Mouse (Mus musculus): ENCODE measurements at regions not wholly inside any gene's neighbourhood (a gene's known extent, or its start where the extent isn't known, plus 50 kb on each side); places are given as distances from the start of the nearest gene placed in this dataset.
"Not testable (repeated sequence)": the region's sequence is repeated elsewhere in the genome, so short reads cannot be mapped to it uniquely, and the experiment has no call there.

DNA sequence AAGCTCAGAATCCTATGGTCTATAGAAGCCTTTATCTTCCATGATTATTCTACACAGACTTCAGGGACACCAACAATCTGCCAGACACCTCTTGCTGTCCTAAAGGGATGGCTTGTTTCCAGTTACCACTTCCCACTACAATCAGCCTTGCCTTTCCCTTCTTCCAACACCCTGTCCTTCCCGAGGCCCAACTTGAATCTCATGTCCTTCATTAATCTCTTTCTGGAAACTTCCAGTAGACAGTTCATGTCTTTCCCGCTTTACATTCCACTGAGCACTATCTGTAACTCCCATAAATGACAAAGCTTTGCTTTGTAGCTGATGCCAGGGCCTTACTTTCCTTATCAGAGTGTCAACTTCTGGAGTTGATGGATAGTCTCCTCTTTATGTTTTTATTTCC, 138.5 kb downstream of the Rdh14 start:
- WGBS = 78% methylated on average over 2 of the region's 2 CpGs
- H3K4me1 ChIP-seq = no peaks in the 10 kb centered on the region
- no peak overlapping the region for H3K27ac ChIP-seq
- no peaks in the 10 kb centered on the region for H3K27me3 ChIP-seq
- H3K36me3 ChIP-seq = no peaks in the 10 kb centered on the region
- H3K9me3 ChIP-seq (replicated peaks) = no peaks in the 10 kb centered on the region
- no peak overlapping the region for H3K4me2 ChIP-seq
- H3K4me3 ChIP-seq (replicated peaks) = no peak overlapping the region
- no peak overlapping the region for H3K9ac ChIP-seq
- ATAC-seq (replicated peaks; ENCODE audit: low FRiP score) = no peak

DNA sequence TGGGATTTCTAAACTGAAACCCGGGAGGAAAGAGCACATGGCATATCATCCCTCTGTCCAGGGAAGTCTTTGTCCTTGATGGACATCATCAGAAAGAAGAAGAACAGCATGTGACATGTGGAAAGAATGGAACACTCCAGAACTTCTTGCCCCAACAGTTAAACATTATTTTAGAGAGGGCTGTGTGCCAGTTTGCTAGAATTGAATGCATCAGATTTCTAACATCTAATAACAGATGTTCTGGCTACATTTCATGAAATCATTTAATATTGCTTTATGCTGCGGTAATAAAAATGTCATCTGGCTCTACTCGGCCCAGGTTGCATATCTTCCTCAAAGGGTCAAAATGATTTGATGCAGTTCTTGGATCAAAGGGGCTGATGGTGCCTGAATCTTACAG, 140.4 kb downstream of the Rdh14 start:
- H3K36me3 ChIP-seq = no peaks in the 10 kb centered on the region
- 67% methylated on average over 3 of the region's 3 CpGs for WGBS
- H3K4me1 ChIP-seq = 0 out of 2 replicates have a peak, but pooled peaks cover 2% of the 10 kb centered on the region
- no peak for ATAC-seq (replicated peaks; ENCODE audit: low FRiP score)
- H3K27me3 ChIP-seq = no peaks in the 10 kb centered on the region
- H3K9me3 ChIP-seq (replicated peaks) = no peaks in the 10 kb centered on the region
- H3K4me3 ChIP-seq (replicated peaks) = no peak overlapping the region
- no peak overlapping the region for H3K27ac ChIP-seq
- H3K4me2 ChIP-seq = no peak overlapping the region
- no peak overlapping the region for H3K9ac ChIP-seq

DNA sequence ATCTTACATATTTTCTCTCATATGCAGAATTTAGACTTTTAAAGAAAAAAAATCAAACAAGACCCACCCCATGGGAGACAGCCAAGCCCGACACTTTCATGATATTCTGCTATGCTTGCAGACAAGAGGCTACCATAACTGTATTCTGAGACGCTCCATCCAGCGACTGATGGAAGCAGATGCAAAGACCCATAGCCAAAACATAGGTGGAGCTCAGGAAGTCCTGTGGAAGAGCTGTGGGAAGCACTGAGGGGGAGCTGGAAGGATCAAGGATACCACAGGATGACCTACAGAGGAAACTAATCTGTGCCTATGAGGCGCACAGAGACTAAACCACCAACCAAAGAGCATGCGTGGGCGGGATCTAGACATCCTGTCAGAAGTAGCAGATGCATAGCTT, 143.4 kb downstream of the Rdh14 start:
- no peaks in the 10 kb centered on the region for H3K27me3 ChIP-seq
- H3K36me3 ChIP-seq = no peaks in the 10 kb centered on the region
- H3K4me3 ChIP-seq (replicated peaks) = no peak overlapping the region
- H3K4me1 ChIP-seq = 0 out of 2 replicates have a peak, but pooled peaks cover 5% of the 10 kb centered on the region
- H3K4me2 ChIP-seq = no peak overlapping the region
- H3K9ac ChIP-seq = no peak overlapping the region
- no peak for ATAC-seq (replicated peaks; ENCODE audit: low FRiP score)
- no peaks in the 10 kb centered on the region for H3K9me3 ChIP-seq (replicated peaks)
- no peak overlapping the region for H3K27ac ChIP-seq
- 86% methylated on average over 6 of the region's 6 CpGs for WGBS

DNA sequence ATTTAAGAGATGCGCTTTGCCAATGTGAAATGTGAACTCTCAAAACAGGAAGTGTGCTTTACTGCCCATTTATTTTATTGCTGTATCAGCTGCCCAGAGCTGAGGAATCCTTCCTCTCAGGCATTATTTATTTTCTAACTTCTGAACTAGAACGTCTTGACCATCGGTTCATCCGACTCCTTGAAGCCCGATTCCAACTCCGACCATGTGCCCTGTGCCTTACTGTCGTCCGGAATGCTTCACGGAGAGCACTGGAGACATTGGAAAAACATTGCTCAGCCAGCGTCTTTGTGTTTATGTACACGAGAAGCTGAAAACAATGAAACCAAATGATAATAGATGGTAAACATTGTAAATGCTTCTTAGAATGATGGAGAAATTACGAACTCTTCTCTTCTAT, 145.7 kb downstream of the Rdh14 start:
- peak; percentile 49; the same call in 1 of the 2 replicates for ATAC-seq (replicated peaks; ENCODE audit: low FRiP score)
- 24% methylated on average over 12 of the region's 12 CpGs for WGBS
- Histone ChIP-seq H3K9ac (no peak overlapping the region), H3K27me3 (no peaks in the 10 kb centered on the region), H3K36me3 (no peaks in the 10 kb centered on the region), H3K4me2 (no peak overlapping the region), H3K4me3 (replicated peaks) (no peak overlapping the region), H3K9me3 (replicated peaks) (no peaks in the 10 kb centered on the region), H3K27ac (no peak overlapping the region; the same call in 1 of the 2 replicates), H3K4me1 (0 out of 2 replicates have a peak, but pooled peaks cover 5% of the 10 kb centered on the region)

DNA sequence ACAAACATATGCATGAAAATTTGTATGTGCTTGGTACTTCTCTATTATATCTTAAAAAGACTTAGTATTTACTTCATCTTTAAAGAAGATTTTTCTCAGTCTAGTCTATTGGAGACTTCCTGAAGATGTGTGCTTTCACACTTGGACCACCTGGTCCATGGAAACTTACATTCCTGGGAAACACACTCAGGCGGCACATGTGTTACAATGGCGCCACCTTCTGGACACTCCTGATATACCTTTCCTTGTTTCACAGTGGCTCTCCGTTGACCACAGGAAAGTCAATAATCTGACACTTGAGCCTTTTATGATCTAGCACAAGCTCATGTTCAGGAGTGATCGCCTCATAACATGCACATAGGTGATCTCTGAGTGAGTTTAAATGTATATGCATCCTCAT, 146.5 kb downstream of the Rdh14 start:
- ATAC-seq (replicated peaks; ENCODE audit: low FRiP score) = 0 out of 2 replicates have a peak, but pooled peaks have one; percentile 52

DNA sequence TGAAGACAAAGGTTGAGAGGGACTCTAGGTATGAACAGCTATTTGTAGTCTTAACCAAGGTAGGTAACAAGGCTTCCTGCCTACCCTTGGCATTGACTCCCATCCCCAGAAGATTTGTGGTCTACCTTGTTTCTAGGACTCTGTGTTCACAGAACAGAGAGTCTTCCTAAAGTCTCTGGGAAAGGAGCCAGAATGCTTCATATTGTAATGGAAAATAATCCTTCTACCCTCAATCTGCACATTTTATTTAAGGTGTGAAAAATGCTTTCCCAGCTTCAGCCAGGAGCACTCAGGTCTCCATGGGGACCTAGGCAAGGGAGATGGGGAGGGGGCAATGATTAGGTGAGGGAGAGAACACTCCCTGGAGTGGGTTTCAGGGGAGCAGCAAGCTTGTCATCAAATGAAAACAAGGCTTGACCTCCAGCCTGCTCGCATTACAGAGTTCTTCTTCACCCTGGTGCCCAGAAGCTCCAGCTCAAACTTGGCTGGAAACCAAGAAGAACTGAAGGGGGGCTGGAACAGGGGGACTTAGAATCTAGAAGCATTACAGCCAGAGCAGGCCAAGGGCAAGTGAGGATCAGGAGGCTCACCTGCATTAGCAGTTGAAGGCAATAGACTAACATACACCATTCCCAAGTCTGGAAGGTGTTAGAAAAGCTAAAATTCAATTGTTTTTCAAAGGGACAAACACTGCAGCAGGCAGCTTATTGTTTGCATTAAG, 159.1 kb downstream of the Rdh14 start:
- Histone ChIP-seq H3K9me3 (replicated peaks) (no peaks in the 10 kb centered on the region), H3K4me2 (no peak overlapping the region), H3K36me3 (no peaks in the 10 kb centered on the region), H3K27me3 (no peaks in the 10 kb centered on the region), H3K4me3 (replicated peaks) (no peak overlapping the region), H3K27ac (no peak overlapping the region), H3K4me1 (no peaks in the 10 kb centered on the region), H3K9ac (no peak overlapping the region)
- peak; percentile 64 for ATAC-seq (replicated peaks; ENCODE audit: low FRiP score)
- WGBS = 17% methylated on average over 1 of the region's 1 CpGs

More for the DNA sequence above, 146.5 kb downstream of the Rdh14 start:
- WGBS = 1% methylated on average over 4 of the region's 4 CpGs
- Histone ChIP-seq H3K9ac (no peak overlapping the region), H3K27ac (no peak overlapping the region), H3K4me1 (0 out of 2 replicates have a peak, but pooled peaks cover 5% of the 10 kb centered on the region), H3K4me3 (replicated peaks) (no peak overlapping the region), H3K27me3 (no peaks in the 10 kb centered on the region), H3K4me2 (no peak overlapping the region), H3K36me3 (no peaks in the 10 kb centered on the region), H3K9me3 (replicated peaks) (no peaks in the 10 kb centered on the region)

DNA sequence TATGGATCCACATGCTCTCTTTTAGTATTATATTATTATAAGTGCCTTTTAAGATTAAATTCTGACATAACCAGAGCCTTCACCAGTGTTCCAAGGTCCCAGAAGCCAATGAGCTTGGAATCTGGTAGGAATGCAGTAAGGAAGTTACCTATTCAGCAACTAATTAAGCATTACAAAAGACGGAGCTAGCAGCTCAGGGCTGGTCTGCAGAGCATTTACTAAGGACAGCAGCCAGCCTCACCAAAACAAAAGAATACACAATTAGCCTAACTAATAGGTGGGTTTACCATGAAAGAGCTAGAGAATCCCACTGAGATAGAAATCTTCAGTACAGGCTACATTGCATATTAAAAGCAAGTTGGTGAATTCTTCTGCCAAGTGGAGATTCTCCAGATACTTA, 164.1 kb downstream of the Rdh14 start:
- not testable (repeated sequence) for H3K9me3 ChIP-seq (replicated peaks); H3K36me3 ChIP-seq; H3K4me3 ChIP-seq (replicated peaks); H3K9ac ChIP-seq; H3K27me3 ChIP-seq; H3K27ac ChIP-seq; H3K4me1 ChIP-seq; H3K4me2 ChIP-seq; ATAC-seq (replicated peaks; ENCODE audit: low FRiP score)
- WGBS = 100% methylated on average over 1 of the region's 1 CpGs

DNA sequence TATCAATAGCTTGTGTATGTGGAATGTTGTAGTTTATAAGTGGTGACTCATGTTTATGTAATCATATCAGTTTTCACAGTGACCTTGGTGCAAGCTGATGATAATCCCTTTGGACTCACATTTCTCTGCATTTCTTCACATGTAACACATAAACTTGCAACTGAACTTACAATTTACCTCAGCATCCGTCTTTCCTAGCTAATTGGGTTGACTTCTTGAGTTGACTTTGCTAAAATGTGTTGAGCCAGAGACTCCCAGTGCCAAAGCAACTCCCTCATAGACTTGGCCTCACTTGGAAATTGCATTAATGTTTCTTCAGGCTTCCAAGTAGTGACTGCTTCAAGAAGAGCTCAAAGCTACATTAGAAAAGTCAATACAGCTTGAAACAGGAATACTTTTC, 172.4 kb downstream of the Rdh14 start:
- H3K27ac ChIP-seq = no peak overlapping the region
- no peaks in the 10 kb centered on the region for H3K9me3 ChIP-seq (replicated peaks)
- no peak overlapping the region for H3K4me3 ChIP-seq (replicated peaks)
- H3K9ac ChIP-seq = no peak overlapping the region
- H3K27me3 ChIP-seq = no peaks in the 10 kb centered on the region
- no peaks in the 10 kb centered on the region for H3K36me3 ChIP-seq
- H3K4me1 ChIP-seq = no peaks in the 10 kb centered on the region
- 53% methylated on average over 1 of the region's 1 CpGs for WGBS
- no peak for ATAC-seq (replicated peaks; ENCODE audit: low FRiP score)
- no peak overlapping the region for H3K4me2 ChIP-seq

DNA sequence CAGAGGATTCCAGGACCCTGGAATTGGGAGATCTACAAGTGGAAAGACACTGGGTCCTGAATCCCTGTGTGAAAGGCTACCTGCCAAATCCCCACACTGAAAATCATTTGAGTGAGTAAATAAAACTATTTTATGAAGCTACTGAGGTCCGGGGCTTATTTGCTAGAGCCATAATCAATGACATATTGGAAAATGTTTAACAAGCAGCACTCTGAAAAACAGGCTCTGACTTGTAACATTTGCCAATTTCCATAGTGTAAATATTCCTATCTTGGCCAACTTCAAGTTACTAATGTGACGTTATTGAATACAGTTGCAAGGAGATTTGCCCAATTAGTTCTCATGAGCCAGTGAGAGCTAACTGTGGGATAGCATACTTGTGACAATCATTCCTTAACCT, 177.3 kb downstream of the Rdh14 start:
- no peak for ATAC-seq (replicated peaks; ENCODE audit: low FRiP score)
- no peak overlapping the region for H3K27ac ChIP-seq
- H3K9me3 ChIP-seq (replicated peaks) = no peaks in the 10 kb centered on the region
- 86% methylated on average over 2 of the region's 2 CpGs for WGBS
- H3K4me1 ChIP-seq = no peaks in the 10 kb centered on the region
- no peaks in the 10 kb centered on the region for H3K36me3 ChIP-seq
- no peaks in the 10 kb centered on the region for H3K27me3 ChIP-seq
- H3K4me3 ChIP-seq (replicated peaks) = no peak overlapping the region
- no peak overlapping the region for H3K4me2 ChIP-seq
- H3K9ac ChIP-seq = no peak overlapping the region

DNA sequence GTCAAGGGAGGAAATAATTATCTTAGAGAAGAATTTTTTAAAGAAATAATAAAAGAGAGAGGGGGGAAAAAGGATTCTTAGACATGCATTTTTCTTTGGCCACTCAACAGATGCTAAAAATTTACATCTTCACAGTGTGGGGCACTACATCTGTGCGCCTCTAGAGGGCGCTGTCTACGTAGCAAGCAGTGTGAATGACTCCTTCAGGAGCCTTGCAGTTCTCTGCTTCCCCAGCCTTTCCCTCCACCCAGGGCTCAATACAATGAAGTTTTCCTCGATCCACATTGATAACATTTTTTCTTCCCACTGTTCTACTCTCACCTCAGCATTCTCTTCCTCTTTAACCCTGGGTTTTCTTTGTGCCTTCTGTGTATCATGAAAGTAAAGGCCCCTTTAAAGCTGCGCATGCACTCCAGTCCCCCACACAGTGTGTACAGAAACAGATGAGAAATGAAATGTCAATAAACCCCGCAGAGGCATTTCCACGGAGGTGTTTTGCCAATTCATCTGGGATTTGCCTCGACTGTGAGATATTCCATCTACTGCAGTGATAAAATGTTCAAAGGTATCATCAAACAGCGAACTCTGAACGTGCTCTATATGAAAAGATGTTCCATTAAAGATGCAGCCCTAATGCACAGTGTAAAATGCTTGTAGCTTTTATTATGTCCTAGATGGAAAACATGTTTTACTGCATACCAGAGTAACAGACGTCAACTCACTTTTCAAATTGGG, 181.2 kb downstream of the Rdh14 start:
- no peak overlapping the region for H3K4me2 ChIP-seq
- WGBS = 58% methylated on average over 11 of the region's 11 CpGs

DNA sequence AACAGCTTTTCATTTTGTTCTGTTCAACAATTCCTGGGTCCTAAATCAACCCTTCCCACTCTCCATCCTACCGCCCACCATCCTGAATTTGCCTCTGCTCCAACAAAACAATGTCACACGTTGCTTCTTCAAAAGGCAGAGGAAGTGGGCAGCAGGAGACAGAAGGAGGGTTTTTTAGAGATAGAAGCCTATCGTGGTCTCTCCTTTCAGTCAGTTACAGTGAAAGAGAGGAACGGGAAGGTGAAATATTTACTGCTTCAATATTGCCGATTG, 181.7 kb downstream of the Rdh14 start:
- Histone ChIP-seq H3K4me1 (no peaks in the 10 kb centered on the region), H3K9me3 (replicated peaks) (no peaks in the 10 kb centered on the region), H3K27me3 (no peaks in the 10 kb centered on the region), H3K4me3 (replicated peaks) (no peak overlapping the region), H3K36me3 (no peaks in the 10 kb centered on the region), H3K4me2 (no peak overlapping the region), H3K9ac (no peak overlapping the region), H3K27ac (no peak overlapping the region)
- WGBS = 47% methylated on average over 5 of the region's 5 CpGs
- no peak for ATAC-seq (replicated peaks; ENCODE audit: low FRiP score)

More for the DNA sequence above, 181.2 kb downstream of the Rdh14 start:
- Histone ChIP-seq H3K4me1 (no peaks in the 10 kb centered on the region), H3K27me3 (no peaks in the 10 kb centered on the region), H3K36me3 (no peaks in the 10 kb centered on the region), H3K4me3 (replicated peaks) (no peak overlapping the region), H3K9ac (no peak overlapping the region), H3K9me3 (replicated peaks) (no peaks in the 10 kb centered on the region), H3K27ac (no peak overlapping the region)
- ATAC-seq (replicated peaks; ENCODE audit: low FRiP score) = no peak

DNA sequence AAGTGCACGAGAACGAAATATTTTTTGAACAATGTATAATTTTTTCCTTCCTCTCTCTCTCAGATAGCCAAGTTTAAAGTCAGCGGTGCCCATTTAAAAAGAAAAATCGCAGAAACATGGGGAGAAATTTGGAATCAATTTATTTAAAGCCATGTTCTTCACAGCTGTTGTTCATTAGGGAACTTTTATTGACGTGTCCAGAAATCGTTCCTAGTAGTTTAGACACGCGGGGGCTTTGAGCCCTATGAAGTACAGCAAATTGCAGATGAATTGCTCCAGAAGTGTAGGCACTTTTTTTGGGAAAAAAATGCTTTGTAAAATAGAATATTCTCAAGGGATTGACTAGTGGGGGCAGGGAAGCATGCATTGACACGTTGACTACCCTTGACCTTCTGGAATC, 182.8 kb downstream of the Rdh14 start:
- Histone ChIP-seq H3K4me1 (no peaks in the 10 kb centered on the region), H3K4me2 (no peak overlapping the region), H3K27ac (no peak overlapping the region), H3K9me3 (replicated peaks) (no peaks in the 10 kb centered on the region), H3K9ac (no peak overlapping the region), H3K4me3 (replicated peaks) (no peak overlapping the region), H3K27me3 (no peaks in the 10 kb centered on the region), H3K36me3 (no peaks in the 10 kb centered on the region)
- 66% methylated on average over 9 of the region's 9 CpGs for WGBS
- no peak for ATAC-seq (replicated peaks; ENCODE audit: low FRiP score)

Data from kidney, embryonic 15.5 days (tissue).